Mouse (Mus musculus) thymus, postnatal 4 days (tissue): ENCODE results near the gene Ddx46.
A peak's percentile ranks its signal among the peaks of the same experiment; 100 is the strongest.
"Not testable (repeated sequence)": the region's sequence is repeated elsewhere in the genome, so short reads cannot be mapped to it uniquely, and the experiment has no call there.

Experiments
- DNase-seq: peaks from one replicate; pipeline ENCODE4 v3.0.0; 2021

Ddx46 gene

GRCm38 (mm10) chr13:55634639-55635127 lies at the start of gene Ddx46:
Gene Ddx46, plus strand, starts transcription at chr13:55635027.
- peak; percentile 97 for DNase-seq

- DNase-seq = no peak
Measured at GRCm38 (mm10) chr13:55591961-55592490, 42.8 kb upstream of the Ddx46 start.

GRCm38 (mm10) chr13:55592512-55593253 lies 42.1 kb upstream of the Ddx46 start:
- DNase-seq = peak; percentile 98

- no peak for DNase-seq
Measured at GRCm38 (mm10) chr13:55593254-55593747, 41.5 kb upstream of the Ddx46 start.

GRCm38 (mm10) chr13:55595375-55595774 lies 39.5 kb upstream of the Ddx46 start:
- DNase-seq = no peak

- no peak for DNase-seq
Measured at GRCm38 (mm10) chr13:55596802-55597201, 38.0 kb upstream of the Ddx46 start.

- peak; percentile 85 for DNase-seq
Measured at GRCm38 (mm10) chr13:55599566-55600540, 35.0 kb upstream of the Ddx46 start, which contains the start of gene B4galt7. Gene B4galt7, plus strand, starts transcription at chr13:55599896.

GRCm38 (mm10) chr13:55600657-55601056 lies 34.2 kb upstream of the Ddx46 start:
- peak; percentile 41 for DNase-seq

- DNase-seq = peak; percentile 94
Measured at GRCm38 (mm10) chr13:55601611-55602010, 33.2 kb upstream of the Ddx46 start.

- no peak for DNase-seq
Measured at GRCm38 (mm10) chr13:55604606-55605005, 30.2 kb upstream of the Ddx46 start.

- no peak for DNase-seq
Measured at GRCm38 (mm10) chr13:55606899-55607623, 27.8 kb upstream of the Ddx46 start.

- DNase-seq = no peak
Measured at GRCm38 (mm10) chr13:55607624-55608006, 27.2 kb upstream of the Ddx46 start.

- DNase-seq = no peak
Measured at GRCm38 (mm10) chr13:55611996-55612395, 22.8 kb upstream of the Ddx46 start.

- DNase-seq = no peak
Measured at GRCm38 (mm10) chr13:55613471-55613870, 21.4 kb upstream of the Ddx46 start.

GRCm38 (mm10) chr13:55619328-55619727 lies 15.5 kb upstream of the Ddx46 start:
- DNase-seq = no peak

- no peak for DNase-seq
Measured at GRCm38 (mm10) chr13:55620275-55620674, 14.6 kb upstream of the Ddx46 start.

- DNase-seq = not testable (repeated sequence)
Measured at GRCm38 (mm10) chr13:55622156-55622648, 12.6 kb upstream of the Ddx46 start.

GRCm38 (mm10) chr13:55622649-55623541 lies 11.9 kb upstream of the Ddx46 start, which contains the start of gene Caml:
Gene Caml, plus strand, starts transcription at chr13:55623005.
- DNase-seq = peak; percentile 89

- no peak for DNase-seq
Measured at GRCm38 (mm10) chr13:55635146-55635571, 332 bp downstream of the Ddx46 start.

GRCm38 (mm10) chr13:55636185-55636983 lies 1.6 kb downstream of the Ddx46 start:
- DNase-seq = no peak
